ENCODE assay signal across 16 mouse cellular contexts in the genomic region with DNA sequence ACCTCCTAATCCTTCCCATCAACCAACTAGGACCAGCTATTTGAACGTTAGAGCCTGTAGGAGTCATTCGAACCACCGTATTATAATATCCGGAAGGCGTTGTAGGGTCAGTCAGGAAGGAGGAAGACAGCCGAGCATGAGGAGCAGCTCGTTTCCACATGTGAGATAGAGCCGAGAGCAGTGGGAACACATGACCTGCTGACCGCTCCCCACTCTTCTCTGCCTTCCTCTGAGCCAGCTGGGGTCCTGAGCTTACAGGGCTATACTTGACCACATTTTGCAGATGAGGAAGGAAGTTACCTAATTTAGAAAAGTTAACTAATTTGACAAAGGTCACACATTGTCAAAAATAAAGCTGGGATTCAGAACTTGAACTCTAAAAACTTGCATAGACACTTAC.
"Had no signal": no experiment of that assay in that cellular context is flagged by ENCODE, and none has a peak within 500 bp of the region (broad histone marks: within the 10 kb centered on the region; RNA-seq: fewer than 3 reads in every experiment).

No protein-coding gene starts in this region.

- DNase-seq: kidney, postnatal 10 days; kidney, postnatal 4 days; left cerebral cortex, postnatal 4 days; lung, embryonic 14.5 days; lung, postnatal 10 days; retina, postnatal 1 day; right cerebral cortex, postnatal 4 days; spleen, adult 18-20 months; thymus, adult 18-20 months; thymus, postnatal 14 days had no signal

- ATAC-seq: midbrain, embryonic 15.5 days had no signal

- H3K4me1 ChIP-seq: limb, embryonic 13.5 days; liver, embryonic 15.5 days; midbrain, embryonic 15.5 days; neural tube, embryonic 13.5 days had no signal

- H3K27ac ChIP-seq: layer of hippocampus, adult 2 months; limb, embryonic 13.5 days; liver, embryonic 15.5 days; midbrain, embryonic 15.5 days; neural tube, embryonic 13.5 days had no signal

- H3K27me3 ChIP-seq: limb, embryonic 13.5 days; liver, embryonic 15.5 days; midbrain, embryonic 15.5 days; neural tube, embryonic 13.5 days had no signal

- H3K9ac ChIP-seq: limb, embryonic 13.5 days; liver, embryonic 15.5 days; lung, embryonic 14.5 days; midbrain, embryonic 15.5 days; neural tube, embryonic 13.5 days had no signal

- H3K4me3 ChIP-seq: layer of hippocampus, adult 2 months; limb, embryonic 13.5 days; liver, embryonic 15.5 days; midbrain, embryonic 15.5 days; neural tube, embryonic 13.5 days had no signal

- H3K9me3 ChIP-seq: limb, embryonic 13.5 days; liver, embryonic 15.5 days; midbrain, embryonic 15.5 days; neural tube, embryonic 13.5 days had no signal

- H3K4me2 ChIP-seq: limb, embryonic 13.5 days; liver, embryonic 15.5 days; lung, embryonic 14.5 days; midbrain, embryonic 11.5 days; midbrain, embryonic 15.5 days; neural tube, embryonic 13.5 days had no signal
